Mouse (Mus musculus): Measurements from ENCODE around the gene Frat2. TPM values are rescaled to one million over a fixed set of nuclear protein-coding genes. Genes with fewer than 3 reads are reported as not detected.

Frat2 gene
- polyA plus RNA-seq, 1 experiment from 2014 or later = 5.3 TPM

GRCm38 (mm10) chr19:41813374-41813773 lies 34.6 kb downstream of the Frat2 start:
- H3K27ac ChIP-seq (replicated peaks; ENCODE audit: low read depth, low read length) = no peak overlapping the region
- no peaks in the 10 kb centered on the region for H3K9me3 ChIP-seq (replicated peaks; ENCODE audit: control insufficient read depth, low read length)
- H3K4me1 ChIP-seq (ENCODE audit: control insufficient read depth, insufficient read depth, low read length) = peaks cover 3% of the 10 kb centered on the region; the same call in 1 of the 2 replicates
- no peaks in the 10 kb centered on the region for H3K36me3 ChIP-seq (replicated peaks; ENCODE audit: control insufficient read depth, insufficient read depth, low read depth, low read length)
- no peak overlapping the region for H3K4me3 ChIP-seq (ENCODE audit: low read depth, low read length)
- H3K4me2 ChIP-seq (ENCODE audit: low read depth, low read length) = no peak overlapping the region
- ATAC-seq (replicated peaks; ENCODE audit: insufficient number of reproducible peaks, low FRiP score, low TSS enrichment, low read depth) (no peak), DNase-seq (ENCODE audit: low spot score) (no peak)
- no peaks in the 10 kb centered on the region for H3K27me3 ChIP-seq (ENCODE audit: control insufficient read depth, insufficient read depth, low read length)
- no peak overlapping the region for H3K9ac ChIP-seq (replicated peaks; ENCODE audit: low read length)
- WGBS = 87% methylated on average over 4 of the region's 4 CpGs

DNA sequence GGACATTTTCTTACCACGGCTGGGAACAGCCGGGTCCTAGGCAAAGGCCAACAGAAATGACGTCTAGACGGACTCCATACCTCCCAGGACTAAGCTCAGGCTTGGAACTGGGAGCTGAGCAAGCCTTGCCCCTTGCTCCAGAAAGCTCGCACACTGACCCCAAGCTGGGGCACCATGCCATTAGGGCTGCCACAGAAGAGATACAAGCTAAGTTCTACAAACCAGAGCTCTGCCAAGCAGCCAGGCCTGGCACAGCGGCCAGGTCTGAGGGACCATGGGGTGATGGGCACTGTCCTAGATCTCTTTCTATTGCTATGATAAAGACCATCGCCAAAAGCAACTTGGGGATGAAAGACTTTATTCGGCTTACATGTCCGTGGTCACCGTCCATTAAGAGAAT lies 35.4 kb downstream of the Frat2 start:
- Histone ChIP-seq H3K4me2 (ENCODE audit: low read depth, low read length) (no peak overlapping the region), H3K27me3 (ENCODE audit: control insufficient read depth, insufficient read depth, low read length) (no peaks in the 10 kb centered on the region), H3K9ac (replicated peaks; ENCODE audit: low read length) (no peak overlapping the region), H3K4me3 (ENCODE audit: low read depth, low read length) (no peak overlapping the region), H3K4me1 (ENCODE audit: control insufficient read depth, insufficient read depth, low read length) (peaks cover 3% of the 10 kb centered on the region; the same call in 1 of the 2 replicates), H3K36me3 (replicated peaks; ENCODE audit: control insufficient read depth, insufficient read depth, low read depth, low read length) (no peaks in the 10 kb centered on the region), H3K9me3 (replicated peaks; ENCODE audit: control insufficient read depth, low read length) (no peaks in the 10 kb centered on the region), H3K27ac (replicated peaks; ENCODE audit: low read depth, low read length) (no peak overlapping the region)
- no peak for ATAC-seq (replicated peaks; ENCODE audit: insufficient number of reproducible peaks, low FRiP score, low TSS enrichment, low read depth)
- no peak for DNase-seq (ENCODE audit: low spot score)
- 93% methylated on average over 10 of the region's 10 CpGs for WGBS

- no peak overlapping the region for H3K4me2 ChIP-seq (ENCODE audit: low read depth, low read length)
- ATAC-seq (replicated peaks; ENCODE audit: insufficient number of reproducible peaks, low FRiP score, low TSS enrichment, low read depth) (no peak), DNase-seq (ENCODE audit: low spot score) (no peak)
- no peaks in the 10 kb centered on the region for H3K4me1 ChIP-seq (ENCODE audit: control insufficient read depth, insufficient read depth, low read length)
- WGBS = 86% methylated on average over 5 of the region's 5 CpGs
- no peak overlapping the region for H3K4me3 ChIP-seq (ENCODE audit: low read depth, low read length)
- H3K9me3 ChIP-seq (replicated peaks; ENCODE audit: control insufficient read depth, low read length) = no peaks in the 10 kb centered on the region
- H3K27ac ChIP-seq (replicated peaks; ENCODE audit: low read depth, low read length) = no peak overlapping the region
- no peaks in the 10 kb centered on the region for H3K36me3 ChIP-seq (replicated peaks; ENCODE audit: control insufficient read depth, insufficient read depth, low read depth, low read length)
- H3K27me3 ChIP-seq (ENCODE audit: control insufficient read depth, insufficient read depth, low read length) = no peaks in the 10 kb centered on the region
- H3K9ac ChIP-seq (replicated peaks; ENCODE audit: low read length) = no peak overlapping the region
Measured at GRCm38 (mm10) chr19:41810074-41810473, 37.9 kb downstream of the Frat2 start.

DNA sequence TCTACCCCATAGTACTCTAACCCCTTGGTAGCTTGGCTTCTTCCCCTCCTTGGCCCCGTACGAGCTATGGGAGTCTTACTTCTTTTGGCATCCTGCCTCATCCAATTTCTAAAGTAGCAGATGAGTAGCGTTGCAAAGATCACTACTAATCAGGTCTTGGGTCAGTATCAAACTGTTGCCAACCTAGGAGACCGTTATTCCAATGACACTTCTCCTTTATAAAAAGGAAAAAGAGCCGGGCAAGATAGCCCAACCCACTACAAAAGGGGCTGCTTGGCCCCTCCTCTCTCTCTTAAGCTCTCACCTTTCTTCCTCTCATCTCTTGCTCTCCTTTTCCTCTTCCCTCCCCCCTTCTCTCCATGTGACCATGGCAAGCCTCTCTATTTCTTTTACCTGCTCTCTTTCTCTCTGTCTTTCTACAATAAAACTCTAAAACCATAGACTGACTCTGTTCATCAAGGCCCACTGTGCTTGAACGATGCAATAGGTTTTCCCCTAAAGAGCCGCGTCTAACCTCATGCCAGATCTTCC lies 39.8 kb downstream of the Frat2 start:
- Histone ChIP-seq H3K4me1 (ENCODE audit: control insufficient read depth, insufficient read depth, low read length) (no peaks in the 10 kb centered on the region), H3K9me3 (replicated peaks; ENCODE audit: control insufficient read depth, low read length) (no peaks in the 10 kb centered on the region), H3K27me3 (ENCODE audit: control insufficient read depth, insufficient read depth, low read length) (no peaks in the 10 kb centered on the region), H3K36me3 (replicated peaks; ENCODE audit: control insufficient read depth, insufficient read depth, low read depth, low read length) (no peaks in the 10 kb centered on the region), H3K4me2 (ENCODE audit: low read depth, low read length) (no peak overlapping the region), H3K9ac (replicated peaks; ENCODE audit: low read length) (no peak overlapping the region), H3K4me3 (ENCODE audit: low read depth, low read length) (no peak overlapping the region), H3K27ac (replicated peaks; ENCODE audit: low read depth, low read length) (no peak overlapping the region)
- ATAC-seq (replicated peaks; ENCODE audit: insufficient number of reproducible peaks, low FRiP score, low TSS enrichment, low read depth) (no peak), DNase-seq (ENCODE audit: low spot score) (no peak)
- WGBS = 82% methylated on average over 8 of the region's 8 CpGs

- whole genome bisulfite sequencing = 88% methylated on average over 9 of the region's 9 CpGs
Measured at GRCm38 (mm10) chr19:41807497-41807896, 40.4 kb downstream of the Frat2 start.

DNA sequence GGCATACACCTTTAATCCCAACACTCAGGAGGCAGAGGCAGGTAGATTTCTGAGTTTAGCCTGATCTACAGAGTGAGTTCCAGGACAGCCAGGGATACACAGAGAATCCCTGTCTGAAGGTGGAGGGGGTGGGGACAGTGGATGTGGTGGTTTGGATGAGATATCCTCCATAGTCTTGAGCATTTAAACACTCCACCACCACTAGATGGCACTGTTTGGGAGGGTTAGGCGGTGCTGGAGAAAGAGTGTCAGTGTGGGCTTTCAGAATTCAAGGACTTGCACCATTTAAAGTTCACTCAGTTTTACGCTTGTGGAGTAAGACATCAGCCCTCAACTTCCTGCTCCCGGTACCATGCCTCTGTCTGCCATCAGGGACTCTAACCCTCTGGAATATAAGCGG lies 42.1 kb downstream of the Frat2 start:
- 93% methylated on average over 4 of the region's 4 CpGs for WGBS

More at GRCm38 (mm10) chr19:41807497-41807896, 40.4 kb downstream of the Frat2 start:
- Histone ChIP-seq H3K4me2 (ENCODE audit: low read depth, low read length) (no peak overlapping the region), H3K4me3 (ENCODE audit: low read depth, low read length) (no peak overlapping the region), H3K36me3 (replicated peaks; ENCODE audit: control insufficient read depth, insufficient read depth, low read depth, low read length) (no peaks in the 10 kb centered on the region), H3K27ac (replicated peaks; ENCODE audit: low read depth, low read length) (no peak overlapping the region), H3K27me3 (ENCODE audit: control insufficient read depth, insufficient read depth, low read length) (no peaks in the 10 kb centered on the region), H3K4me1 (ENCODE audit: control insufficient read depth, insufficient read depth, low read length) (no peaks in the 10 kb centered on the region), H3K9ac (replicated peaks; ENCODE audit: low read length) (no peak overlapping the region), H3K9me3 (replicated peaks; ENCODE audit: control insufficient read depth, low read length) (no peaks in the 10 kb centered on the region)
- DNase-seq (ENCODE audit: low spot score) = no peak
- no peak for ATAC-seq (replicated peaks; ENCODE audit: insufficient number of reproducible peaks, low FRiP score, low TSS enrichment, low read depth)

GRCm38 (mm10) chr19:41803322-41803721 lies 44.6 kb downstream of the Frat2 start:
- Histone ChIP-seq H3K27ac (replicated peaks; ENCODE audit: low read depth, low read length) (no peak overlapping the region), H3K9me3 (replicated peaks; ENCODE audit: control insufficient read depth, low read length) (no peaks in the 10 kb centered on the region), H3K36me3 (replicated peaks; ENCODE audit: control insufficient read depth, insufficient read depth, low read depth, low read length) (no peaks in the 10 kb centered on the region), H3K27me3 (ENCODE audit: control insufficient read depth, insufficient read depth, low read length) (no peaks in the 10 kb centered on the region), H3K4me3 (ENCODE audit: low read depth, low read length) (no peak overlapping the region), H3K4me1 (ENCODE audit: control insufficient read depth, insufficient read depth, low read length) (no peaks in the 10 kb centered on the region), H3K9ac (replicated peaks; ENCODE audit: low read length) (no peak overlapping the region), H3K4me2 (ENCODE audit: low read depth, low read length) (no peak overlapping the region)
- DNase-seq (ENCODE audit: low spot score) (peak; percentile 31), ATAC-seq (replicated peaks; ENCODE audit: insufficient number of reproducible peaks, low FRiP score, low TSS enrichment, low read depth) (no peak)
- WGBS = 29% methylated on average over 7 of the region's 7 CpGs

More for the DNA sequence above, 42.1 kb downstream of the Frat2 start:
- no peak overlapping the region for H3K9ac ChIP-seq (replicated peaks; ENCODE audit: low read length)
- no peak overlapping the region for H3K4me3 ChIP-seq (ENCODE audit: low read depth, low read length)
- DNase-seq (ENCODE audit: low spot score) (no peak), ATAC-seq (replicated peaks; ENCODE audit: insufficient number of reproducible peaks, low FRiP score, low TSS enrichment, low read depth) (no peak)
- no peaks in the 10 kb centered on the region for H3K36me3 ChIP-seq (replicated peaks; ENCODE audit: control insufficient read depth, insufficient read depth, low read depth, low read length)
- H3K27ac ChIP-seq (replicated peaks; ENCODE audit: low read depth, low read length) = no peak overlapping the region
- H3K4me1 ChIP-seq (ENCODE audit: control insufficient read depth, insufficient read depth, low read length) = no peaks in the 10 kb centered on the region
- no peak overlapping the region for H3K4me2 ChIP-seq (ENCODE audit: low read depth, low read length)
- H3K27me3 ChIP-seq (ENCODE audit: control insufficient read depth, insufficient read depth, low read length) = no peaks in the 10 kb centered on the region
- no peaks in the 10 kb centered on the region for H3K9me3 ChIP-seq (replicated peaks; ENCODE audit: control insufficient read depth, low read length)

- peak; percentile 95 for DNase-seq (ENCODE audit: low spot score)
- peak; percentile 98 for ATAC-seq (replicated peaks; ENCODE audit: insufficient number of reproducible peaks, low FRiP score, low TSS enrichment, low read depth)
- H3K4me3 ChIP-seq (ENCODE audit: low read depth, low read length) = peak within 1 kb of the TSS; percentile 92
- H3K9ac ChIP-seq (replicated peaks; ENCODE audit: low read length) = peak within 1 kb of the TSS; percentile 93
- H3K9me3 ChIP-seq (replicated peaks; ENCODE audit: control insufficient read depth, low read length) = no peaks in the 10 kb centered on the region
- H3K4me1 ChIP-seq (ENCODE audit: control insufficient read depth, insufficient read depth, low read length) = no peaks in the 10 kb centered on the region
- H3K27ac ChIP-seq (replicated peaks; ENCODE audit: low read depth, low read length) = peak within 1 kb of the TSS; percentile 10; the same call in 1 of the 2 replicates
- no peaks in the 10 kb centered on the region for H3K27me3 ChIP-seq (ENCODE audit: control insufficient read depth, insufficient read depth, low read length)
- peak within 1 kb of the TSS; percentile 66 for H3K4me2 ChIP-seq (ENCODE audit: low read depth, low read length)
- no peaks in the 10 kb centered on the region for H3K36me3 ChIP-seq (replicated peaks; ENCODE audit: control insufficient read depth, insufficient read depth, low read depth, low read length)
- under 1% methylated on average over 43 of the region's 48 CpGs for WGBS
Measured at GRCm38 (mm10) chr19:41801742-41802369, 46.1 kb downstream of the Frat2 start, which contains the start of gene Arhgap19. Gene Arhgap19, minus strand, starts transcription at chr19:41802047.

Data from embryonic facial prominence, embryonic 11.5 days (tissue).